Comparison of ENCODE assay signal across 35 mouse cellular contexts in the genomic region with DNA sequence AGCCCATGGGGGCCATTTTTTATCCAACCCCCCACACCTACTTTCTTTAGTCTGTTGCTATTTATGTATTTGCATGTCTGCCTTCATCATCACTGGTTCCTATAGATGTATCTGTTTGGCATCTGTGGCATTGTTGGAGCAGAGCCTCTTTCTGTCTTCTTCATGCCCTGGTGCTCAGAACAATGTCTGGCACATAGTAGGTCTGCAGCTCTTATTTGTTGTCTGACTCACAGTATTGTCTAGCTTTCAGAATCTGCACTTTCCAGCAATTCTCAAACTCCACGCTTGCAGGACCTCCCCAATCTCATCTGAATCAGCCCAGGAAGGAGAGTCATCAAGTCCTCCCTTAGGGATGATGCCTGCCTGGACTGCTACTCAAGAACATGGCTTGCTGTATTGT.
"Had no signal": no experiment of that assay in that cellular context is flagged by ENCODE, and none has a peak within 500 bp of the region (broad histone marks: within the 10 kb centered on the region; RNA-seq: fewer than 3 reads in every experiment).

No protein-coding gene starts in this region.

- DNase-seq: heart, postnatal 10 days; heart, postnatal 14 days; heart, postnatal 36 days; heart, postnatal 4 days; kidney, adult 11 months; kidney, adult 18-20 months; kidney, adult 2 months; kidney, adult 8-10 months; kidney, adult 9 months; kidney, postnatal 10 days; kidney, postnatal 14 days; kidney, postnatal 25 days; kidney, postnatal 36 days; kidney, postnatal 4 days; layer of hippocampus, adult 9-11 months; layer of hippocampus, postnatal 36 days had no signal

- H3K27me3 ChIP-seq: heart, embryonic 12.5 days; heart, embryonic 13.5 days; heart, embryonic 15.5 days; hindbrain, embryonic 12.5 days; hindbrain, embryonic 15.5 days; intestine, embryonic 15.5 days had no signal

- H3K36me3 ChIP-seq: heart, embryonic 12.5 days; heart, embryonic 13.5 days; heart, embryonic 15.5 days; hindbrain, embryonic 10.5 days; hindbrain, embryonic 12.5 days; hindbrain, embryonic 13.5 days; hindbrain, embryonic 15.5 days; intestine, embryonic 15.5 days; kidney, embryonic 15.5 days had no signal

- H3K4me2 ChIP-seq: heart, embryonic 11.5 days; heart, embryonic 12.5 days; heart, embryonic 13.5 days; heart, embryonic 15.5 days; hindbrain, embryonic 12.5 days; hindbrain, embryonic 13.5 days; hindbrain, embryonic 14.5 days; hindbrain, embryonic 15.5 days; intestine, embryonic 15.5 days; kidney, embryonic 15.5 days had no signal

- ATAC-seq: hindbrain, embryonic 16.5 days; hindbrain, postnatal 0 days; inflammation-experienced regulatory T-cells, adult 6 months; intestine, embryonic 15.5 days; intestine, embryonic 16.5 days; intestine, postnatal 0 days had no signal

- H3K9ac ChIP-seq: heart, embryonic 12.5 days; heart, embryonic 13.5 days; heart, embryonic 15.5 days; hindbrain, embryonic 12.5 days; hindbrain, embryonic 13.5 days; hindbrain, embryonic 14.5 days; hindbrain, embryonic 15.5 days; intestine, embryonic 15.5 days; kidney, embryonic 15.5 days had no signal

- H3K9me3 ChIP-seq: heart, embryonic 12.5 days; heart, embryonic 13.5 days; heart, embryonic 15.5 days; hindbrain, embryonic 10.5 days; hindbrain, embryonic 12.5 days; hindbrain, embryonic 13.5 days; hindbrain, embryonic 15.5 days; intestine, embryonic 15.5 days; kidney, embryonic 15.5 days had no signal

- H3K4me3 ChIP-seq: heart, embryonic 12.5 days; heart, embryonic 13.5 days; heart, embryonic 15.5 days; hindbrain, embryonic 10.5 days; hindbrain, embryonic 12.5 days; hindbrain, embryonic 13.5 days; hindbrain, embryonic 15.5 days; intestine, embryonic 15.5 days; kidney, embryonic 15.5 days; layer of hippocampus, adult 2 months; left cerebral cortex, adult 2 months had no signal

- H3K27ac ChIP-seq: heart, embryonic 13.5 days; heart, embryonic 15.5 days; hindbrain, embryonic 10.5 days; hindbrain, embryonic 12.5 days; hindbrain, embryonic 13.5 days; hindbrain, embryonic 14.5 days; hindbrain, embryonic 15.5 days; hindbrain, postnatal 0 days; intestine, embryonic 15.5 days; kidney, embryonic 15.5 days; kidney, postnatal 0 days; layer of hippocampus, adult 2 months; left cerebral cortex, adult 2 months had no signal
